Mouse (Mus musculus): ENCODE data around the gene Parl.

- no peak for TF ChIP-seq CTCF (IDR thresholded peaks at IDR 0.05; ENCODE audit: control insufficient read depth, insufficient read depth, low read length)
- no peak for TF ChIP-seq POLR2A (IDR thresholded peaks at IDR 0.05; ENCODE audit: borderline replicate concordance, control insufficient read depth, low read depth, low read length)
Observed at GRCm38 (mm10) chr16:20257926-20258325, 44.3 kb downstream of the Parl start.
